Mouse (Mus musculus) CD4-positive, CD25-positive, alpha-beta regulatory T cell, adult 4 months (primary cell): Measurements from ENCODE around the gene Slc25a11. TPM values are rescaled to one million over a fixed set of nuclear protein-coding genes. Genes with fewer than 3 reads are reported as not detected.

Experiments
- ATAC-seq: one replicate; pipeline ENCODE4 v1.8.0; 2017
- polyA plus RNA-seq, 2 experiments: library from polyadenylated mRNA; unstranded; fragments of 100-300 nt; shearing (Covaris generic); gene quantifications; one replicate each; pipeline ENCODE4 v1.2.1; 2017

Slc25a11 gene
- 100 to 1,000 TPM in 1 of 2 experiments, 10 to 100 TPM in 1; 84.0 to 102 TPM for polyA plus RNA-seq

- peak; percentile 72 for ATAC-seq
Observed at GRCm38 (mm10) chr11:70646691-70647650, at the start of gene Slc25a11, which contains the start of gene Rnf167. TSS of gene Slc25a11 (minus strand) at chr11:70647479. TSS of gene Rnf167 (plus strand) at chr11:70647235.

GRCm38 (mm10) chr11:70693504-70693903 lies 46.2 kb upstream of the Slc25a11 start:
- no peak for ATAC-seq

GRCm38 (mm10) chr11:70689578-70689977 lies 42.3 kb upstream of the Slc25a11 start:
- ATAC-seq: no peak

GRCm38 (mm10) chr11:70688372-70688771 lies 41.1 kb upstream of the Slc25a11 start:
- ATAC-seq: no peak

- ATAC-seq: peak; percentile 79
Observed at GRCm38 (mm10) chr11:70687601-70688199, 40.4 kb upstream of the Slc25a11 start, which contains the start of gene Camta2. TSS of gene Camta2 (minus strand) at chr11:70688105.

GRCm38 (mm10) chr11:70686901-70687566 lies 39.8 kb upstream of the Slc25a11 start:
- ATAC-seq: peak; percentile 21

- no peak for ATAC-seq
Observed at GRCm38 (mm10) chr11:70683640-70684039, 36.4 kb upstream of the Slc25a11 start.

GRCm38 (mm10) chr11:70681897-70682581 lies 34.8 kb upstream of the Slc25a11 start:
- ATAC-seq: no peak

GRCm38 (mm10) chr11:70681170-70681569 lies 33.9 kb upstream of the Slc25a11 start:
- ATAC-seq: no peak

GRCm38 (mm10) chr11:70679894-70680293 lies 32.6 kb upstream of the Slc25a11 start:
- ATAC-seq: no peak

- ATAC-seq: no peak
Observed at GRCm38 (mm10) chr11:70679361-70679760, 32.1 kb upstream of the Slc25a11 start.

- no peak for ATAC-seq
Observed at GRCm38 (mm10) chr11:70678576-70678975, 31.3 kb upstream of the Slc25a11 start.

- no peak for ATAC-seq
Observed at GRCm38 (mm10) chr11:70678092-70678491, 30.8 kb upstream of the Slc25a11 start.

- no peak for ATAC-seq
Observed at GRCm38 (mm10) chr11:70674501-70674900, 27.2 kb upstream of the Slc25a11 start.

GRCm38 (mm10) chr11:70674014-70674413 lies 26.7 kb upstream of the Slc25a11 start:
- no peak for ATAC-seq

- ATAC-seq: no peak
Observed at GRCm38 (mm10) chr11:70671333-70672047, 24.2 kb upstream of the Slc25a11 start.

GRCm38 (mm10) chr11:70670483-70670882 lies 23.2 kb upstream of the Slc25a11 start:
- no peak for ATAC-seq

- ATAC-seq: peak; percentile 37
Observed at GRCm38 (mm10) chr11:70669582-70670345, 22.5 kb upstream of the Slc25a11 start.

GRCm38 (mm10) chr11:70668771-70669505 lies 21.7 kb upstream of the Slc25a11 start, which contains the start of gene Spag7:
TSS of gene Spag7 (minus strand) at chr11:70669416.
- ATAC-seq: peak; percentile 88

GRCm38 (mm10) chr11:70668335-70668770 lies 21.1 kb upstream of the Slc25a11 start:
- ATAC-seq: peak; percentile 21
